Mouse (Mus musculus): ENCODE measurements around the gene Cartpt.
"Not testable (repeated sequence)": the region's sequence is repeated elsewhere in the genome, so short reads cannot be mapped to it uniquely, and the experiment has no call there.

Gene Cartpt

DNA sequence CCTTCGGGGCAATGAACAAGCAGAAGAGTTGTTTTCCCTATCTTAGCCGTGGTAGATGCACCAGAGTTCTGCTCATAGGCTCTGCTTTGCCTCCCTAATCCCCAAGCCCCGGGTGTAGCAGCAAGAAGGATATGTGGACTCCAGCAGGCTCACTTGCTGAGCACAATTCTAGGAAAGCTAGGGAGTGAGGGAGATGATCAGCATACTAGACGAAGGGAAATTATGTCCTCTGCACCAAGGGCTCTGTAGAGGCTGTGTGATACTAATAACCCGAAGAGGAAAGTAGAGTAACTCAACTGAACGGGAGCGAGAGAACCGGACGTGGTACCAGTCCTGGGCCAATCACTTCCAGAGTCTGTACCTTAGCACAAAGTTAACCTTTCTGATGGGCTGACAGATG, at the start of gene Cartpt:
TSS of gene Cartpt (minus strand) at position 127 of the 400 bp plus-strand sequence.
- DNase-seq: no peak

DNA sequence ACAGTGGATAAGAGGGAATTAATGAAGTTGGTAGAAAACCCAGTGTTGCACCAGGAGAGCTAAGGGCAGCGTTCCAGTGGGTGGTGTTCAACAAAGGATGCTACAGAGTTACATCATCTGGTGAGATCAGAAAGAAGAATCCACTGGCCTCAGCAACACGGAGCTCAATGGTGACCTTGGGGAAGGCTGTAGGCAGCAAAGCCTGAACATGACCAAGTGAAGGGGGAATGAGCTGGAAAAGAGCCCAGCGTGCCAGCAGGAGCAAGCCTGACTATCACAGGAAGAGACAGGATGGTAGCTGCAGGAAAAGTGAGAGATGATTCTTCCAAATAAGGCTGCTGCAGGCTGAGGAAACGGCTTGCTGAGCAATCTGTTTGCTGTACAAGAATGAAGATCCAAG, 46.5 kb upstream of the Cartpt start:
- no peak for DNase-seq

DNA sequence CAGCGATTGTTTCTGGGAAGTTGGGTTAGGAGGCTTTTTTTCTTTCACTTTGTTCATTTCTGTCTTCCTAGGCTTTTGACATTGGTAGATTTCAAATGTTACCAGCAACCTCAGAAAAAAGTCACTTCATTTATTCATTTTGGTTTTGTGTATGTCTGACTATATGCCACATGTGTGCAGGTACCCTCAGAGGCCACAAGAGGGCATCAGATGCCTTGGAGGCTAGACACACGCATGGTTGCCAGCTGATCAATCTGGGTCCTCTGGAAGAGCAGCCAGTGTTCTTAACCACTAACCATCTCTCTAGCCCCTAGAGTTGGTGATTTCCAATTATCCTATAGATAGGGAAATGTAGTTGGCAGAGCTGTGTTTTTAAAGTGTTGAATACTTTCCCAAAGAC, 42.6 kb upstream of the Cartpt start:
- DNase-seq: no peak

DNA sequence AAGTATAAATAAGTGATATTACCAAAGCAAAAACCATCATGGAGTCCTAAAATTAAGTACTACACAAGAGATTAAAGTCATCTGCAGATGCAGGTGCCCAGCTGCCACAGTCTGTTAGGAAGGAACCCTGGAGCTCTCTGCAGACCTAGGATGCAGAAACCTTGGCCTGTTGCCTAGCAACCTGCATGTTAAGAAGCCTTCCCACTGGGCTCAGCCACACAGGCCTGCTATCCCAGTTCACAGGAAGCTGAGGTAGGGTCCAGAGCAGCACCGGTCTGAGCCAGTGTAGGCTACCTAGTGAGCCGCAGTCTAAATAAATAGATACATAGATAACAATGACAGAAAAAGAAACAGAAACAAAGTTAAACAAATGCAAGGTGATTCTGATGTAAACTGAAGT, 39.7 kb upstream of the Cartpt start:
- DNase-seq: no peak

DNA sequence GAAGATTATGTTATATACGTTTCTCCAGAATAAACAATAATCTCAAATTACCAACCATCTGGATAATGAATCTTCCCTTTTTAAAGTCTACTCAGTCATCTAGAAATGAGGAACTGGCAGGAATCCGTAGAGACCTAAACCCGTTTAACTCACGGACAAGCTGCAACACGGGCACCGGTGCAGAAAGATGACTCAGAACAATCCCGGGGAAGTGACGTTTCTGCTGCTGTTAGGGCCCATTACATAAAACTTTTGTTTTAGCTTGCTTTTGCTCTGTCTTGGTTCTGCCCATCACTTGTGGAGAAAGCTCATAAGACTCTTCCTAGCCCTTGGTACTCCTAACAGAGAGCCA, 38.4 kb upstream of the Cartpt start:
- DNase-seq: no peak

DNA sequence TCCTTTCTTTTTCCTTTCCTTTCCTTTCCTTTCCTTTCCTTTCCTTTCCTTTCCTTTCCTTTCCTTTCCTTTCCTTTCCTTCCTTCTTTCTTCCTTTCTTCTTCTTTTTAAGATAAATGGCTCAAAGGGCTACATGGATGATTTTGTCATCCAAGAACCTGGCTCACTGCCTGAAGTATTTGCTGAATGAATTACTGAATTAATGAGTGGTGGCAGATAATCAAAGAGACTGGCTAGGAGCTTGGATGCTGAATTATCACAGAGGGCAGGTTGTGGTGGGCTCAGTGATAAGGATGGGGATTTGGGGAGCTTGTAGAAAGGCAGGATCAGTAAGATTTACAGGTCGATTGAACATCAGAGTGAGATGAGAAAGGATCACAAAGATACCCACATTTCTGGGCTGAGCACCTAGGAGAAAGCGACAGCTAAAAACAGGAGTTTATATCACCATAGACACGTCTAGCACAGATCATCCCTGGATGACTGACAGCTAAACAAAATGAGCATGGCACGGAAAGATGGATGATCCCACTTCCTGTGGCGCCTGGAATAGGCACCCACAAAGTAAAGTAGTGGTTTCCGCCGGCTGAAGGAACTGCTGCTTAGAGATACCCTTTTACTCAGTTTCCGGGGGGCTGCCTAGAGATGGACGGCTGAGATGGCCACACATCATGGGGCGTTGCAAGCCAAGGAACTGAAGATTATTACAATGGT, 37.9 kb upstream of the Cartpt start:
- no peak for DNase-seq

DNA sequence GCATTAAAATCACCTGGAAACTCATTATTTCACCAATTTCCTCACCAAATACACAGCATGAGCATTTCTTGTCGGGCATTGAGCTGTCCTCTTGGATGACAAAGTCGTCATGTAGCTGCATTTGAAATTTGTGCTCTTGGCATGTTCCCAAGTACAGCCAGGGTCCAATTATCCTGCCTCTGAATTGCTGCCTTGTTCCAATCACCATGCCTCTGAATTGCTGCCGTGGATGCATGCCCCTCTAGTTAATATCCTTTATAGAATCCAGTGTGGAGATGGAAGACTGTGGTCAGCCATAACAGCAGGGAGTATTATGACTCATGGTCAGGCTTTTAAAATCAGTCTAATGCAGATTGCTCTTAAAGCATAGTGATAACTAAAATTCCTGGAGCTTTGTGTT, 36.9 kb upstream of the Cartpt start:
- DNase-seq: no peak

DNA sequence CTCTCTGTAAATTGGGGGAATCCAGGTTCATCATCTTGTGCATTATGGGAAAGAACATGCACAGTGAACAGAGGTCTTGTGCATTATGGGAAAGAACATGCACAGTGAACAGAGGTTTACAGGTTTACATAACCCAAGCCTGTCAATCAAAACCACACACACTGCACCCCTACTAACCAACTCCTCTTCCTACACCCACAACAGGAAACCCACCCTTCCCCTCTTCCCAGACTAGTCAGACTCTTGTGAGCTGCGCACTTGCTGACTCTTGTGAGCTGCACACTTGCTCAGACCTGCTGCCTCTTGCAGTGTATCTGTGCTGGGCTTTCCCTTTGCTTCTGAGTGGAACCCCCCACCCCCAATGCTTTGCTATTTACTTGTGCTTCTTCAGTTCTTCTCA, 31.5 kb upstream of the Cartpt start:
- peak; percentile 18 for DNase-seq

DNA sequence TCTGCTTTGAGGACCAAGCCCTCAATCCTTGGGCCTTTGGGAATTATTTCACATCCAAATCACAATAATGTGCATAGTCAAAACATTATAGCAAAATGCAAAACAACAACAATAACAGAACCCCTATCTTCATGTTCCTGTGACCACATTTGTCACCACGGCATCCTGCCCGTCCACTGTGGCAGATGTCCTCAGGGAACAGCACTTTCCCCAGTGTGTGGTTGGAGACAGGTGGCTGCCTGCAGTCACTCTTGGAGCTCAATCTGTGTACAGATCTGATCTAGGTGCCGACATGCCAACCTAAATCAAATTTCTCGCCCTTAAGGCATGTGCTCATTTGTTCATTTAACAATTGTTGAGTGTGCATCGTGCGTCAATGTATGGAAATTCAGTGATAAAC, 30.6 kb upstream of the Cartpt start:
- no peak for DNase-seq

DNA sequence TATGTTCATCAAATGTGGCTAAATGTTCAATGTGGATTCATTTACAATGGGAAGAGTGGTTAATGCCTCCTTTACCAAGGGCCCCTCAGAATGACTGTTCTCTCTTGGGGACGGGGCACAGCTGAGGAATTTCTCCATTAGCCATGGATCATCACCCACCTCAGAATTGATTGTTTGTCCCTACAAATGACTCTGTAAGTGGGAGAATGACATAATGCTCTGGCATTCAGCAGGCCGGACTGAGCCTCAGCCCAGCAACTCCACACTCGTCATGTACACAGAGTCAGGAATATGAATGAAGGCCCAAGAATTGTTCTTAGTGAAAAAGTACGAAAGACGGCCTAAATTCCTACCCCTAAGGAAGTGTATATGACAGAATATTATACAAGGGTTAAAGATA, 25.4 kb upstream of the Cartpt start:
- DNase-seq: no peak

DNA sequence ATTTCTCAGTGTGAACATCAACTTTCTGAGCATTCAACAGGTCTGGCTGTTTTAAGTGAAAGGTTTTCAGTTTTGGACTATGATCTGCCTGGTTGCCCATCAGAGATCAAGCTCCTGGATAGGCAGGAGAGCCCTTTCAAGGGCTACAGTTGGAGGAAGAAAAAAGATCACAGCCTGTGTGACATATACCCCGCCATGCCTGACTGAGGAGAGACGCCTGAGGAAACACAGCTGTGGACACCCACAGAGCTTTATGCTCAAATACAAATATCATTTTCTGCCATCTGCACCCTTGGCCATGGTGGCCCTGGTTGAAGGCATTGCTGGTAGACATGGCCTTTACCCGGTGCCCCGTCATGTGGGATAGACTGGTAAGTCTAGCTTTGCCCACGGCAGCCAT, 14.7 kb upstream of the Cartpt start:
- DNase-seq: no peak

DNA sequence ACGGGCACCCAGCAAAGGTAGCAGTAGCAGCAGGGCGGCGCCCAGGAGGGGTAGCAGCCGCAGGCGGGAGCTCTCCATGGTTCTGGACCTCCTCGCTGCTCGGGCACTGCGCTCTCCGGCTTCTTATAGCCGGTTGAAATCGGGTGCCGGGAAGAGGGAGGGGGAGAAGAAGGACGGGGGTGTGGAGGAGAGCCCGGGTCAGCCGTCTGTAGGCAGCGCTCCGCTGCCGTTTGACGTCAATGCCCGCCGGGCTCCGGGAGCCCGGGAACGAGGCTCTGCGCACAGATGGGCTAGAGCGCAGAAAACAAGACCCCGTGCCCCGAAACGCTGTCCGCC, 366 bp downstream of the Cartpt start:
- DNase-seq: peak; percentile 59

DNA sequence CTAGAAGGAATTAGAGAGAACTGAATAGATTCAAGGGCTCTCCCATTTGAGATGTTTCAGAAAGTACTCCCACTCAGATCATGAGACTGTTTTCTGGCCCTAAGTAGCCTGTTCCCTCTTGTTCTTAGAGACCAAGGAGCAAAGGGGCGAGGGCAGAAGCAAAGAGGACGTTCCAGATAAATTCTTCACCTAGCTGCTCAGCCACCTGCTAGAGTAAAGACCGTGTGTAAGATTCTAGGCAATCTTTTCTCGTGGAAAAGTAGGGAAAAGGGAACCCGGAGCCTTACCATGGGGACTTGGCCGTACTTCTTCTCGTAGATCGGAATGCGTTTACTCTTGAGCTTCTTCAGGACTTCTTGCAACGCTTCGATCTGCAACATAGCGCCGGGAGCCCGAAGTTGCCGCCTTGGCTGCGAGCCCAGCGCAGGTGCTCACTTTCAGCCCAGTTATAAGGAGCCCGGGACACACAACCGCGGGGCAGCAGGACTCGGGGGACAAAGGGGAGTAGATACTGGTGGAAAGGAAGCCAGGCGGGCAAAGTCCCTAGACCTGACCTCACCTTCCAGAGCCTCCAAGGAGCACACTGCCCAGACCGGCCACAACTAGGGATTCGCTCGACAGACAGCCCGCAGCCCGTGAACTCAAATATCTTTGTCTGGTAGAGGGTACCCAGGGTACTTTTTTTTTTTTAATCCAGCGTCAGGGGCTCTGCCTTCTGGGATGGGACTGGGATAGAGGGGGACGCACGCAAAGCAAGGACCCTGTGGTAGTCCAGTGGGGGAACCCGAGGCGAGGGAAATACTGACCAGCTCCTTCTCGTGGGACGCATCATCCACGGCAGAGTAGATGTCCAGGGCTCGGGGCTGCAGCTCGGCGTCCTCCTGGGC, 978 bp downstream of the Cartpt start:
- no peak for DNase-seq

DNA sequence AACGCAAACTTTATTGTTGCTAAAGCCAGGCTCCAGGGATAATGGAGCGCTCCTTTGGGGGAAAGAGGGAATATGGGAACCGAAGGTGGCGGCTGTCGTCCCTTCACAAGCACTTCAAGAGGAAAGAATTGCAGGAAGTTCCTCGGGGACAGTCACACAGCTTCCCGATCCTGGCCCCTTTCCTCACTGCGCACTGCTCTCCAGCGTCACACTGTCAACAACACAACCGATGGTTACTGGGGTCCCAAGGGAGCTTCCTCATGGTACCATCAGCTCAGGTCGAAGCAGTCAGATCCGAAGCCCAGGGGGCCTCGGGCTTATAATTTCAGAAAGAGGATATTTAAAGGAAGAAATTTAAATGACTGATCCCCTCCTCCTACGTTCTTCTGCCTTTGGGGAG, 2.1 kb downstream of the Cartpt start:
- no peak for DNase-seq

DNA sequence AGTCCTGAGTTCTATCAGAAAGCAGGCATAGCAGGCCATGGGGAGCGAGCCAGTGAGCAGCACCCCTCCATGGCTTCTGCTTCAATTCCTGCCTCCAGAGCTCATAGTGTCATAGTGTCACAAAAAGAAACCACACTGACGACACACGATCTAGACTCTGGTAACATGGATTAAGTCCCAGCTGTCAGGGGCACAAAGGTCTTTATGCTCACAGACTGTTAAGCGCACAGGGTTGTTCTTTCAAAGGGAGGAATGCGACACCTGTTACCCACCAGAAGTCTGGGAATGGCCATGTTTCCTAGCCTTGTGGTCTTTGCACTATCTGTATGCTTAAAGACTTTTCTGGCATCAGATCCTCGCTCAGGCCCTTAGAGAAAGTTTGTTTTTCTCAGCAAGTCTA, 15.3 kb downstream of the Cartpt start:
- no peak for DNase-seq

DNA sequence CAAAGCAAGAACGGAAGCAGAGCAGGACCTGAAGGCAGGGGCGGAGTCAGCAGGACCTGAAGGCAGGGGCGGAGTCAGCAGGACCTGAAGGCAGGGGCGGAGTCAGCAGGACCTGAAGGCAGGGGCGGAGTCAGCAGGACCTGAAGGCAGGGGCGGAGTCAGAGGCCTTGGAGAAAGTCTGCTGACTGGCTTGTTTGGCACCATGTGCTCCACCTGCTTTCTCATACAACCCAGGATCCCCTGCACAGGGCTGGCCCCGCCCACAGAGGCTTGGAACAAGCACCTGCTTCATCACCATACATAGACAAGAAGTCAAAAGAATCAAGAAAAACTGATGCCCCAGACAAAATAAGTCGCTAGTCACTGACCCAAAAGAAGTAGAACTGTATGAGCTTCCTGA, 19.1 kb downstream of the Cartpt start:
- not testable (repeated sequence) for DNase-seq

DNA sequence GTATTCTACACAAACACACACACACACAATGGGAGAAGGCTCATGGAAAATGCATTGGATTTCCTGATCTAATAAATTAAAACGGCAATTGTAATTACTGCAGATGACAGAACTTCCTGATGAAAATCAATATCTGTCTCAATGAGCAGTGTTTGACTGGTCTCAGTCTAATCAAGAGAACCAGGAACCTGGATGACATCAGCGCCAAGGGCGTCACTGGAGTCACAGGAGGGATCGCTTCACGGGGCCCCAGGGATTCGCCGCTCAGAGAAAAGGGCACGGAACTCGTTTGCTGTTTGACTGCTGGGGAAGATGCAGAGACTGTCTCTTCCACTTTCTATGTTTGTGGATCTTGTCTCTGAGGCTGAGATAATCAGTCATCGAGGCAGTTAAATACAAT, 21.2 kb downstream of the Cartpt start:
- DNase-seq: no peak

DNA sequence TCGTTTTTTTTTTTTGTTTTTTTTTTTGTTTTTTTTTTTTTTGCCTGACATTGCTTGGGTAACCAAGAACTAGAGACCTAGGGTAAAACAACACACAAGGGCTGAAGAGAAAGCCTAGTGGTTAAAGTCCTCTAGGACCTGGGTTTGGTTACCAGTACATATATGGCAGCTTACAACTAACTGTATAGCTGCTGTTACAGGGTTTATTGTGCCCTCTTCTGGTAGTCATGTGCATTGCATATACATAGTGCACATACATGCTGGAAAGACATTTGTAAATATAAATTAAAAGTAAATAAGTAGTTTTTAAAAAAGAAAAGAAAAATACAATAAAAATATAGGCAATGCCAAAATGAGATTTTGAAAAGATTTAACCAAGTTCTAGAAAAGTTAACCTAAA, 28.8 kb downstream of the Cartpt start:
- no peak for DNase-seq

DNA sequence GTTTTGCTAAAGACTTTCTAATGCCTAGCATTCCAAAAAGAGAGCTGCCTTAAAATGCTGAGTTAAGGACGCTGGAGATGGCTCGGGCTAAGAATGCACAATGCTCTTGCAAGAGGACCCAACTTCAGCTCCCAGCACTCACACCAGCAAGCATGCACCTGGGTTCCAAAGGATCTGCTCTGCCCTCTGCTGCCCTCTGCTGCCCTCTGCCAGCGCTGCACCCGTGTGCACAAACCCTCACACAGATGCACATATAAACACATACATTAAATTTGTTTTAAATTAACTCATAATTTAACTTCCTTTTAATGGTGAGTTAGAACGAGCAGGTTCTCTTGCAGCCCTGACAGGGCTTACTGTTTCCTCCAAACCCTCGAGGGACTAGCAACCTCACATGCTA, 32.5 kb downstream of the Cartpt start:
- no peak for DNase-seq

DNA sequence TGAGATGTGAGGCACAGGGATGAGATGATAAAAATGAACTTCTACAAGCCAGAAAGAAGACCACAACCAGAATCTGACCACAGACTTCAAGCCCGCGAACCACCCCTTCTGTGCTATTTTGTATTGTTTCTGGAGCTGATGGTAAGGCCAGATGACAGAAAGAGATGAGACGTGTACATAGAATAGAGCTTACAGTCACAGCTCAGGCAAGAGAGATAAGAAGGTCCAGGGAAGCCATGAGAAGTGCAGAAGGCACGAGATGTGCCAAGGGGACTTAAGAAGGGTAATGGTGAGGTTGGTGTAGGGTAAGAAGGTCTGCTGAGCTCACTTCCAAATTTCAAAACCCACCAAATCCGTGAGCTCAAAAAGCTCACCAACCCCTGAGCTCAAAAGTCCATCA, 36.6 kb downstream of the Cartpt start:
- no peak for DNase-seq

DNA sequence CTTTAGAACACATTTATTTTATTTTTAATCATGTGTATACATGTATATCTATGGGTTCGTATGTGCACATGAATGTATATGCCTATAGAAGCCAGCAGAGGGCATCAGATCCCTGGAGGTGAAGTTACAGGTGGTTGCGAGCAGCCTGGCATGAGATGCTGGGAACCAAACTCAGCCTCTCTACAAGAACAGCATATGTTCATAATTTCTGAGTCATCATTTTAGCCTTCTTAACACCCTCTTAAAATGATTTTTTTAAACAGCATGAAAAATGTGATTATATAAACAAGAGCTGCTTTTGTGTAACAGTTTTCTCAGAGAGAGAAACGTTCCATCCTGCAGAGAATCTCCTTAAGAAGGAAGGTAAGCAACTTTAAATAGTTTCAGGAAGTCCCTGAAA, 40.2 kb downstream of the Cartpt start:
- DNase-seq: no peak

DNA sequence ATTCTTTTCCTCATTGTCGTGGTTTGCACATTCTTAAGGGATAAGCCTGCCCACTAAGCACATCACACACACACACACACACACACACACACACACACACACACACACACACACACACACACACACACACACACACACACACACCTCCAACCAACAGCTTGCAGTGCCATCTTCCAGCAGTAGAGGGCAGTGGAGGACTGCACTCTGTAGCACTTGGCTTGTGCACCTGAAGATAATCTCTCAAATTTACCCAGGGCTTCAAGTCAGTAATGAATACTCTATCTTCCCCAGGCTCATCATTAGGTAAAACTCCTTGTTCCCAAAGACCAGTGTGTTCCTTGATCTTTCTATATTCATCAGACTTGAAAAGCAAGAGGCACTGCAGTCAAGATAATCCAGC, 41.8 kb downstream of the Cartpt start:
- peak; percentile 69 for DNase-seq

DNA sequence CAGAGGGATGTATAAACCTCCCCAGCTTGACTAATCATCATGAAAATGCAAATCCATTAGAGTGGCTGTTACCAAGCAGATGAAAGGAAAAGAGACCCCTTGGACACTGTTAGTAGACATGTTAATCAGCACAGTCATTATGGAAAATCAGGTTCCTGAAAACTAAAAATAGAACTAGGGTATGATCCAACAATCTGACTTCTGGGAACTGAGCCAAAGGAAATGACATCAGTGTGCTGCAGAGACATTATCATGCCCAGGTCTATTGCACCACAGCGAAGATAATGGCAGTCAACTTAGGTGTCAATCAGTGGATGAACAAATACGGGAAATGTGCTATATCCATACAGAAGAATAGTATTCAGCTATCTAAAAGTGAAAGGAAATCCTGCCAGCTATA, 43.0 kb downstream of the Cartpt start:
- no peak for DNase-seq

DNA sequence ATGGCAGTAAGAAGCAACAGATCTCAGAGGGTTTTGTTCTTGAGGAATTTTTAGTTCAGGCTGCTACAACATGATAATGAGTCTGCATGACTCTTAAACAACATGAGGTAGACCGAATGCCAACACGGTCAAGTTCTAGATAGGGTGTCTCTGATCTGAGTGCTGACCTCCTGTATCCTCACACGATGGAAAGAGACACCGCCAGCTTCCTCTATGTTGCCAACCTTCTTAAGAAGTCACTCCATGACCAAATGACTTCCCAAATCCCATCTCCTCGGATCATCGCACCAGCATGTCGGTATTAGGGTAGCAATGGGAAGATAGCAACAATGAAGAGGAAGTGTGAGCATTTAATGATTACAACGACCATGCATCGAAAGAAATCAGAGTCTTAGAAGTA, 43.6 kb downstream of the Cartpt start:
- DNase-seq: no peak

DNA sequence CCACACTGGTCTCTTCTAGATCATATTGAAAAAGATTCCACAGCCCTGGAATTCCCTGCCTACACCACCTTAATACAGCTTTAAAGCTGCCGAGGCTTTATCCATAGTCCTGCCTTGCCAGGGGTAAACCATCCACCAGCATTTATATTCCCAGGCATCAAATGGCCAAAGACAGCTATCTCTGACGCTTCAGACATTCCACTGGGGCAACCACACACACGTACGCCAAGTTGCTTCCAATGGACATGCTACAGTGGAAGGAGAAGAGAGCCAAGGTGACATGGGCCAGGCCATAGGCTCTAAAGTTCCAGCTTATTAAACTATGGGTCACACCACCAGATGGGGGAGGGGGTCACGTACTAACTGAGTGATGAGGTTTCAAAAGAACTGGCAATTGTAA, 45.7 kb downstream of the Cartpt start:
- no peak for DNase-seq
